Mouse (Mus musculus) ES-Bruce4 (cell line): ENCODE measurements around the gene Kcnh6.

Experiments
- CTCF ChIP-seq: IDR thresholded peaks from one replicate; pipeline ENCODE4 v1.8.1; 2011; ENCODE audit warnings: low read depth, low read length
- EP300 ChIP-seq: IDR thresholded peaks from 2 replicates; pipeline ENCODE4 v1.6.1; 2011; ENCODE audit warnings: low read depth, low read length; ENCODE audit not compliant: insufficient read depth
- POLR2A ChIP-seq: IDR thresholded peaks from one replicate; pipeline ENCODE4 v1.8.1; 2011; ENCODE audit warnings: low read length; ENCODE audit not compliant: insufficient read depth

GRCm38 (mm10) chr11:105967741-105968574 is 40.0 kb upstream of the Kcnh6 start, which contains the start of gene Ace:
- TF ChIP-seq POLR2A, result no peak
- no peak for TF ChIP-seq CTCF
- no peak for TF ChIP-seq EP300
